Mouse (Mus musculus) CH12.LX (cell line): ENCODE measurements around the gene Zfp786. TPM values are rescaled to one million over a fixed set of nuclear protein-coding genes. Genes with fewer than 3 reads are reported as not detected.

Source experiments
- DNase-seq: peaks from one replicate; pipeline ENCODE4 v3.0.0-alpha.2; 2013; ENCODE audit errors: extremely low read depth
- H3K27ac ChIP-seq: 2 replicates; pipeline ENCODE4 v1.5.1; 2012; ENCODE audit warnings: low read depth, mild to moderate bottlenecking, control low read depth, moderate library complexity; ENCODE audit not compliant: insufficient read depth
- H3K27me3 ChIP-seq: replicated peaks from 2 replicates; pipeline ENCODE3; 2012; ENCODE audit warnings: inconsistent platforms
- H3K36me3 ChIP-seq, 2 experiments: replicated peaks in 1 of 2; 2 replicates each; pipeline versions ENCODE3 to v1.6.1; 2012; ENCODE audit warnings: inconsistent platforms in 1 of 2, low read length in 1 of 2, mild to moderate bottlenecking in 1 of 2, mixed read lengths in 1 of 2, moderate library complexity in 1 of 2; ENCODE audit not compliant: control insufficient read depth in 1 of 2, insufficient read depth in 1 of 2
- H3K4me1 ChIP-seq, 2 experiments: 2 replicates each; pipeline ENCODE4 v1.6.1; 2012; ENCODE audit warnings: inconsistent platforms in 1 of 2, moderate library complexity in 1 of 2; ENCODE audit not compliant: insufficient read depth in 2 of 2, control insufficient read depth in 1 of 2
- H3K4me2 ChIP-seq: 2 replicates; pipeline ENCODE4 v1.6.1; 2012; ENCODE audit warnings: low read depth, mild to moderate bottlenecking, control low read depth; ENCODE audit not compliant: poor library complexity, insufficient read depth, severe bottlenecking
- H3K4me3 ChIP-seq, 3 experiments: fragments of 150-350 bp in 1 of 3; sonication (generic) in 1 of 3; replicated peaks in 1 of 3; 2 replicates each; pipeline versions ENCODE3 to v1.5.1; 2011 to 2012; ENCODE audit warnings: low read depth in 2 of 3, low read length in 2 of 3, mild to moderate bottlenecking in 2 of 3, moderate library complexity in 2 of 3, control low read depth in 1 of 3, improper control_type of control experiment in 1 of 3, inconsistent platforms in 1 of 3, mixed read lengths in 1 of 3; ENCODE audit not compliant: poor library complexity in 1 of 3
- H3K79me2 ChIP-seq: replicated peaks from 2 replicates; pipeline ENCODE4 v1.6.1; 2012; ENCODE audit warnings: mild to moderate bottlenecking, moderate library complexity; ENCODE audit not compliant: control insufficient read depth, poor library complexity, insufficient read depth, severe bottlenecking; ENCODE audit errors: extremely low read depth
- H3K9ac ChIP-seq: 2 replicates; pipeline ENCODE4 v1.6.1; 2012; ENCODE audit warnings: low read depth, mild to moderate bottlenecking, control low read depth, moderate library complexity; ENCODE audit not compliant: insufficient read depth
- H3K9me3 ChIP-seq: replicated peaks from 2 replicates; pipeline ENCODE3; 2012; ENCODE audit warnings: low read length, inconsistent platforms, mixed read lengths
- BHLHE40 ChIP-seq: IDR thresholded peaks from 2 replicates; pipeline ENCODE4 v1.6.1; 2011; ENCODE audit warnings: mild to moderate bottlenecking, low read depth, low read length, improper control_type of control experiment
- CHD1 ChIP-seq: IDR thresholded peaks from 2 replicates; pipeline ENCODE4 v1.6.1; 2012; ENCODE audit warnings: low read depth, low read length, improper control_type of control experiment, inconsistent platforms
- CHD2 ChIP-seq: IDR thresholded peaks from 2 replicates; pipeline ENCODE4 v1.6.1; 2011; ENCODE audit warnings: low read length, improper control_type of control experiment
- CTCF ChIP-seq, 2 experiments: IDR thresholded peaks in 1 of 2; conservative IDR thresholded peaks in 1 of 2; 2 replicates each; pipeline ENCODE4 v1.5.1; 2011 to 2012; ENCODE audit warnings: low read depth in 2 of 2, low read length in 2 of 2, improper control_type of control experiment in 1 of 2, inconsistent platforms in 1 of 2, mild to moderate bottlenecking in 1 of 2, moderate library complexity in 1 of 2
- ELF1 ChIP-seq: IDR thresholded peaks from 2 replicates; pipeline ENCODE4 v1.6.1; 2014; ENCODE audit warnings: low read depth, mild to moderate bottlenecking, inconsistent platforms, low read length, improper control_type of control experiment
- EP300 ChIP-seq: IDR thresholded peaks from 2 replicates; pipeline ENCODE4 v1.6.1; 2011; ENCODE audit warnings: low read length, improper control_type of control experiment
- ETS1 ChIP-seq: conservative IDR thresholded peaks from 2 replicates; pipeline ENCODE4 v1.6.1; 2012; ENCODE audit warnings: low read depth, mild to moderate bottlenecking, inconsistent platforms, low read length, improper control_type of control experiment, moderate library complexity
- GABPA ChIP-seq: IDR thresholded peaks from 2 replicates; pipeline ENCODE4 v1.6.1; 2012; ENCODE audit warnings: low read depth, low read length, improper control_type of control experiment, inconsistent platforms; ENCODE audit not compliant: insufficient replicate concordance
- HCFC1 ChIP-seq: IDR thresholded peaks from 2 replicates; pipeline ENCODE4 v1.6.1; 2012; ENCODE audit warnings: low read depth, mild to moderate bottlenecking, inconsistent platforms, low read length, improper control_type of control experiment
- IRF4 ChIP-seq: IDR thresholded peaks from 2 replicates; pipeline ENCODE4 v1.6.1; 2014; ENCODE audit warnings: low read depth, mild to moderate bottlenecking, inconsistent platforms, low read length, improper control_type of control experiment
- JUN ChIP-seq: IDR thresholded peaks from 2 replicates; pipeline ENCODE4 v1.6.1; 2011; ENCODE audit warnings: low read depth, mild to moderate bottlenecking, low read length, improper control_type of control experiment, moderate library complexity; ENCODE audit not compliant: insufficient read depth
- KAT2A ChIP-seq: IDR thresholded peaks from 2 replicates; pipeline ENCODE4 v1.6.1; 2012; ENCODE audit warnings: low read length, improper control_type of control experiment, inconsistent platforms; ENCODE audit not compliant: insufficient replicate concordance
- MYC ChIP-seq: IDR thresholded peaks from 2 replicates; pipeline ENCODE4 v1.6.1; 2011; ENCODE audit warnings: low read depth, mild to moderate bottlenecking, improper control_type of control experiment, low read length
- NELFE ChIP-seq: IDR thresholded peaks from 2 replicates; pipeline ENCODE4 v1.6.1; 2011; ENCODE audit warnings: low read depth, low read length, improper control_type of control experiment
- NRF1 ChIP-seq: IDR thresholded peaks from 2 replicates; pipeline ENCODE4 v1.6.1; 2014; ENCODE audit warnings: low read depth, mild to moderate bottlenecking, inconsistent platforms, low read length, improper control_type of control experiment, moderate library complexity
- POLR2AphosphoS2 ChIP-seq: IDR thresholded peaks from 2 replicates; pipeline ENCODE4 v1.6.1; 2011; ENCODE audit warnings: low read depth, low read length, improper control_type of control experiment
- RCOR1 ChIP-seq: conservative IDR thresholded peaks from 2 replicates; pipeline ENCODE4 v1.6.1; 2012; ENCODE audit warnings: low read depth, mild to moderate bottlenecking, inconsistent platforms, low read length, improper control_type of control experiment
- SIN3A ChIP-seq: IDR thresholded peaks from 2 replicates; pipeline ENCODE4 v1.6.1; 2012; ENCODE audit warnings: low read length, improper control_type of control experiment, inconsistent platforms
- TBP ChIP-seq: conservative IDR thresholded peaks from 2 replicates; pipeline ENCODE4 v1.6.1; 2011; ENCODE audit warnings: low read depth, low read length, improper control_type of control experiment
- UBTF ChIP-seq: IDR thresholded peaks from 2 replicates; pipeline ENCODE4 v1.6.1; 2012; ENCODE audit warnings: low read depth, mild to moderate bottlenecking, inconsistent platforms, low read length, improper control_type of control experiment, moderate library complexity
- ZNF384 ChIP-seq: IDR thresholded peaks from 2 replicates; pipeline ENCODE4 v1.6.1; 2012; ENCODE audit warnings: low read depth, low read length, improper control_type of control experiment, inconsistent platforms
- dilution Hi-C: fragments of 300-500 bp; cut with MboI; formaldehyde crosslinking; loops from 2 replicates; pipeline ENCODE4 v1.14.3; 2020; ENCODE audit warnings: low sequenced_read_pairs; ENCODE audit not compliant: extremely low pct_unique_long_range_greater_than_20kb, extremely low pct_ligation_motif_present
- in situ Hi-C: fragments of 300-500 bp; cut with MboI; formaldehyde crosslinking; loops from 3 replicates; pipeline ENCODE4 v1.14.3; 2019; ENCODE audit warnings: low sequenced_read_pairs, low pct_ligation_motif_present, low pct_unique_long_range_greater_than_20kb, mixed read lengths
- polyA plus RNA-seq: library from polyadenylated mRNA; unstranded; fragments of >175 nt; gene quantifications from 2 replicates; pipeline ENCODE4 v1.2.1, GENCODE M21; 2012; ENCODE audit warnings: low read depth; ENCODE audit not compliant: insufficient read length
- total RNA-seq, 2 experiments: library from RNA; depleted of rRNA; stranded (reverse); fragments of 300-350 nt in 1 of 2; fragments of >200 nt in 1 of 2; gene quantifications; 2 replicates each; pipeline ENCODE4 v1.2.3; 2012 to 2014

The Zfp786 gene
- total and polyA plus RNA-seq, 3 experiments = 0.30 to 0.89 (median 0.40) TPM

DNA sequence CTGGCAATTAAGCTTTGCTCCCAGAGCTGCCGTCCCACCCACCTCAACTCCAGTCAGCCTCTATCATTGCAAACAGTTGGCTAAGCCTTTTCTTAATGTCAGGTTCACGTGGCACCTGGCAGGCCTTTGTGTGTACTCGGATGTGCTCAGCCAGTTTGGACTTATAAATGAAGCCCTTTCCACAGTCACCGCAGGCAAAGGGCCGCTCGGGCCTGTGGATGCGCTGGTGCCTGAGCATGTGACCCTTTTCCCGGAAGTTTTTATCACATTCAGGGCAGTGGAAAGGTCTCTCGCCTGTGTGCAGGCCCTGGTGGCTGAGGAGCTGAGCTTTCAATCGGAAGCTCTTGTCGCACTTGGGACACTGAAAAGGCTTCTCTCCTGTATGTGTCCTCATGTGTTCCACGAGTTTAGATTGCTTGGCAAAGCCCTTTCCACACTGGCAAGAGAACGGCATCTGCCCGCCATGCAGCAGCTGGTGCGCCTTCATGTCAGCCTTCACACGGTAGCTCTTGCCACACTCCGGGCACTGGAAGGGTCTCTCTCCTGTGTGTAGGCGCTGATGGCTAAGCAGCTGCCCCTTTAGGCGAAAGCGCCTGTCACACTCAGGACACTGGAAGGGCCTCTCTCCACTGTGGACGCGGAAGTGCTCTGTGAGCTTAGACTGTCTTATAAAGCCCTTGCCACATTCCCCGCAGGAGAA lies 10.9 kb downstream of the Zfp786 start:
- no peak for DNase-seq
- Histone ChIP-seq H3K27me3 (no peaks in the 10 kb centered on the region), H3K4me1 (peaks cover 0 to under 1% of the 10 kb centered on the region in 2 experiments; a peak in 2 of 4 replicates), H3K79me2 (no peaks in the 10 kb centered on the region), H3K36me3 (peaks cover 0 to 5% of the 10 kb centered on the region in 2 experiments), H3K27ac (no peak overlapping the region), H3K9ac (no peak overlapping the region), H3K4me3 (no peak overlapping the region), H3K9me3 (no peaks in the 10 kb centered on the region), H3K4me2 (no peak overlapping the region)
- in situ Hi-C loops (no loop called here), dilution Hi-C loops (no loop called here)
- TF ChIP-seq CTCF (conservative IDR thresholded peaks at IDR 0.05 in 1 of 2, IDR thresholded peaks at IDR 0.05 in 1 of 2; ENCODE audit: low read depth in 2 of 2, low read length in 2 of 2) (no peak), KAT2A (no peak), BHLHE40 (no peak), GABPA (no peak), MYC (no peak), CHD2 (no peak)

DNA sequence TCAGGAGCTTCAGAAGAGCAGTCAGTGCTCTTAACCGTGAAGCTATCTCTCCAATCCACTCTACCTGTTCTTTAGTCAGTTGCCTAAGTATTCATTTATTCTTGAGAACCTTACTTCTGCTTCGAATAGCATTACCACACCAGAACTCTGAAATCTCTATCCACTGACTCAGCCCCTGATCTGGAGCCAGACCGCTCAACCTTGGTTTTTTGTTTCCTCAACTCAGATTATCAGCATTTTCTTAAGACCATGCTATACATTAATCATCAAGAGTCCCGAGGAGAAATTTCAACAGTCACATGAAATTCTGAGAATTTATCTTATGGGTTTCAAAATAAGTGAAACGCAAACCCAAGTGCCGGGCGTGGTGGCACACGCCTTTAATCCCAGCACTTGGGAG lies 11.9 kb downstream of the Zfp786 start:
- in situ Hi-C loops = no loop called here
- Histone ChIP-seq H3K27me3 (no peaks in the 10 kb centered on the region), H3K79me2 (no peaks in the 10 kb centered on the region), H3K9ac (no peak overlapping the region), H3K4me2 (no peak overlapping the region), H3K27ac (no peak overlapping the region), H3K36me3 (peaks cover 0 to 5% of the 10 kb centered on the region in 2 experiments), H3K9me3 (no peaks in the 10 kb centered on the region), H3K4me3 (no peak overlapping the region), H3K4me1 (peaks cover 0 to 7% of the 10 kb centered on the region in 2 experiments; a peak in 2 of 4 replicates)
- TF ChIP-seq SIN3A = no peak
- TF ChIP-seq CHD1 = no peak
- no peak for TF ChIP-seq JUN
- no peak for TF ChIP-seq ELF1
- no peak for TF ChIP-seq KAT2A
- TF ChIP-seq UBTF = no peak
- no peak for TF ChIP-seq MYC
- no peak for TF ChIP-seq NRF1
- TF ChIP-seq HCFC1 = no peak
- no peak for TF ChIP-seq TBP
- no peak for TF ChIP-seq POLR2AphosphoS2
- no peak for TF ChIP-seq IRF4
- no peak for TF ChIP-seq RCOR1
- no peak for TF ChIP-seq EP300
- no peak for TF ChIP-seq NELFE
- no peak for TF ChIP-seq ETS1
- no peak for TF ChIP-seq CTCF (conservative IDR thresholded peaks at IDR 0.05 in 1 of 2, IDR thresholded peaks at IDR 0.05 in 1 of 2; ENCODE audit: low read depth in 2 of 2, low read length in 2 of 2)
- TF ChIP-seq ZNF384 = no peak
- no peak for TF ChIP-seq BHLHE40
- dilution Hi-C loops = no loop called here
- DNase-seq = no peak
